Mouse (Mus musculus): Measurements from ENCODE around the gene Gm8994.
"Not testable (repeated sequence)": the region's sequence is repeated elsewhere in the genome, so short reads cannot be mapped to it uniquely, and the experiment has no call there.

Gm8994 gene

GRCm38 (mm10) chr6:136327239-136327638 lies at the start of gene Gm8994:
TSS of gene Gm8994 (plus strand) at chr6:136327539.
- DNase-seq (ENCODE audit: low spot score in 2 of 2) = not testable (repeated sequence)

- no peak for DNase-seq (ENCODE audit: low spot score in 2 of 2)
Measured at GRCm38 (mm10) chr6:136277685-136278084, 49.7 kb upstream of the Gm8994 start.

GRCm38 (mm10) chr6:136284565-136284964 lies 42.8 kb upstream of the Gm8994 start:
- no peak for DNase-seq (ENCODE audit: low spot score in 2 of 2)

GRCm38 (mm10) chr6:136286180-136286579 lies 41.2 kb upstream of the Gm8994 start:
- no peak for DNase-seq (ENCODE audit: low spot score in 2 of 2)

- DNase-seq (ENCODE audit: low spot score in 2 of 2) = no peak
Measured at GRCm38 (mm10) chr6:136286589-136286988, 40.8 kb upstream of the Gm8994 start.

- no peak for DNase-seq (ENCODE audit: low spot score in 2 of 2)
Measured at GRCm38 (mm10) chr6:136291424-136291823, 35.9 kb upstream of the Gm8994 start.

- no peak for DNase-seq (ENCODE audit: low spot score in 2 of 2)
Measured at GRCm38 (mm10) chr6:136291951-136292714, 35.2 kb upstream of the Gm8994 start.

GRCm38 (mm10) chr6:136293700-136294099 lies 33.6 kb upstream of the Gm8994 start:
- no peak for DNase-seq (ENCODE audit: low spot score in 2 of 2)

GRCm38 (mm10) chr6:136295821-136296220 lies 31.5 kb upstream of the Gm8994 start:
- no peak for DNase-seq (ENCODE audit: low spot score in 2 of 2)

- DNase-seq (ENCODE audit: low spot score in 2 of 2) = no peak
Measured at GRCm38 (mm10) chr6:136296251-136296650, 31.1 kb upstream of the Gm8994 start.

- no peak for DNase-seq (ENCODE audit: low spot score in 2 of 2)
Measured at GRCm38 (mm10) chr6:136303514-136303913, 23.8 kb upstream of the Gm8994 start.

GRCm38 (mm10) chr6:136304369-136304988 lies 22.9 kb upstream of the Gm8994 start:
- DNase-seq (ENCODE audit: low spot score in 2 of 2) = peak; percentile 13 to 25

GRCm38 (mm10) chr6:136309487-136309886 lies 17.9 kb upstream of the Gm8994 start:
- no peak for DNase-seq (ENCODE audit: low spot score in 2 of 2)

GRCm38 (mm10) chr6:136328416-136328815 lies 1.1 kb downstream of the Gm8994 start:
- not testable (repeated sequence) for DNase-seq (ENCODE audit: low spot score in 2 of 2)

- DNase-seq (ENCODE audit: low spot score in 2 of 2) = no peak
Measured at GRCm38 (mm10) chr6:136340669-136341068, 13.3 kb downstream of the Gm8994 start.

GRCm38 (mm10) chr6:136341093-136341492 lies 13.8 kb downstream of the Gm8994 start:
- DNase-seq (ENCODE audit: low spot score in 2 of 2) = no peak

GRCm38 (mm10) chr6:136343868-136344267 lies 16.5 kb downstream of the Gm8994 start:
- no peak for DNase-seq (ENCODE audit: low spot score in 2 of 2)

GRCm38 (mm10) chr6:136345034-136345433 lies 17.7 kb downstream of the Gm8994 start:
- DNase-seq (ENCODE audit: low spot score in 2 of 2) = no peak

- no peak for DNase-seq (ENCODE audit: low spot score in 2 of 2)
Measured at GRCm38 (mm10) chr6:136345641-136346040, 18.3 kb downstream of the Gm8994 start.

- DNase-seq (ENCODE audit: low spot score in 2 of 2) = no peak
Measured at GRCm38 (mm10) chr6:136347053-136347452, 19.7 kb downstream of the Gm8994 start.

GRCm38 (mm10) chr6:136347631-136348030 lies 20.3 kb downstream of the Gm8994 start:
- no peak for DNase-seq (ENCODE audit: low spot score in 2 of 2)

- DNase-seq (ENCODE audit: low spot score in 2 of 2) = peak; percentile 80 to 92
Measured at GRCm38 (mm10) chr6:136353399-136354184, 26.3 kb downstream of the Gm8994 start.
